Mouse (Mus musculus) embryonic facial prominence, embryonic 11.5 days (tissue): ENCODE data around the gene Srrm1. TPM values are rescaled to one million over a fixed set of nuclear protein-coding genes. Genes with fewer than 3 reads are reported as not detected.

Experiments
- ATAC-seq: fragments of 200-750 bp; cut with Nextera tagmentation; replicated peaks from 2 replicates; pipeline ENCODE4 v1.8.0; 2017; ENCODE audit warnings: low read depth; ENCODE audit not compliant: insufficient number of reproducible peaks, low FRiP score, low TSS enrichment
- DNase-seq: peaks from one replicate; pipeline ENCODE4 v3.0.0-alpha.2; 2015; ENCODE audit warnings: low spot score
- H3K27ac ChIP-seq: fragments of 300-500 bp; sonication (generic); replicated peaks from 2 replicates; pipeline ENCODE4 v1.5.1; 2014; ENCODE audit warnings: mild to moderate bottlenecking, low read depth, low read length, control low read depth
- H3K27me3 ChIP-seq: fragments of 300-500 bp; sonication (generic); 2 replicates; pipeline ENCODE4 v1.6.1; 2014; ENCODE audit warnings: mild to moderate bottlenecking, low read length, moderate library complexity, mixed read lengths; ENCODE audit not compliant: control insufficient read depth, insufficient read depth
- H3K36me3 ChIP-seq: fragments of 300-500 bp; sonication (generic); replicated peaks from 2 replicates; pipeline ENCODE4 v1.6.1; 2014; ENCODE audit warnings: low read depth, mild to moderate bottlenecking, low read length, moderate library complexity, mixed read lengths; ENCODE audit not compliant: control insufficient read depth, insufficient read depth
- H3K4me1 ChIP-seq: fragments of 300-500 bp; sonication (generic); 2 replicates; pipeline ENCODE4 v1.6.1; 2014; ENCODE audit warnings: low read length, mixed read lengths; ENCODE audit not compliant: control insufficient read depth, insufficient read depth
- H3K4me2 ChIP-seq: fragments of 300-500 bp; sonication (generic); 2 replicates; pipeline ENCODE4 v1.6.1; 2014; ENCODE audit warnings: low read depth, mild to moderate bottlenecking, control low read depth, low read length, moderate library complexity
- H3K4me3 ChIP-seq: fragments of 300-500 bp; sonication (generic); 2 replicates; pipeline ENCODE4 v1.5.1; 2014; ENCODE audit warnings: low read depth, low read length, control low read depth
- H3K9ac ChIP-seq: fragments of 300-500 bp; sonication (generic); replicated peaks from 2 replicates; pipeline ENCODE4 v1.6.1; 2014; ENCODE audit warnings: mild to moderate bottlenecking, control low read depth, low read length
- H3K9me3 ChIP-seq: fragments of 300-500 bp; sonication (generic); replicated peaks from 2 replicates; pipeline ENCODE4 v1.6.1; 2016; ENCODE audit warnings: mild to moderate bottlenecking, low read length, inconsistent platforms, mixed read lengths; ENCODE audit not compliant: control insufficient read depth
- WGBS: fragments of 180-500 bp; shearing (Covaris S2); extraction: QIAGEN DNeasy Blood & Tissue Kit; methylation state at CpG from one replicate; pipeline ENCODE4 v1.1.7; 2014; 5-methylcytosine and 5-hydroxymethylcytosine counted together
- polyA plus RNA-seq: library from polyadenylated mRNA; unstranded; fragments of >200 nt; fragmentation: Nextera tagmentation; extraction: Ambion mirVana; gene quantifications from 2 replicates; pipeline ENCODE4 v1.2.1, GENCODE M21; 2014

The Srrm1 gene
- polyA plus RNA-seq, 1 experiment from 2014 or later, result 269 TPM

DNA sequence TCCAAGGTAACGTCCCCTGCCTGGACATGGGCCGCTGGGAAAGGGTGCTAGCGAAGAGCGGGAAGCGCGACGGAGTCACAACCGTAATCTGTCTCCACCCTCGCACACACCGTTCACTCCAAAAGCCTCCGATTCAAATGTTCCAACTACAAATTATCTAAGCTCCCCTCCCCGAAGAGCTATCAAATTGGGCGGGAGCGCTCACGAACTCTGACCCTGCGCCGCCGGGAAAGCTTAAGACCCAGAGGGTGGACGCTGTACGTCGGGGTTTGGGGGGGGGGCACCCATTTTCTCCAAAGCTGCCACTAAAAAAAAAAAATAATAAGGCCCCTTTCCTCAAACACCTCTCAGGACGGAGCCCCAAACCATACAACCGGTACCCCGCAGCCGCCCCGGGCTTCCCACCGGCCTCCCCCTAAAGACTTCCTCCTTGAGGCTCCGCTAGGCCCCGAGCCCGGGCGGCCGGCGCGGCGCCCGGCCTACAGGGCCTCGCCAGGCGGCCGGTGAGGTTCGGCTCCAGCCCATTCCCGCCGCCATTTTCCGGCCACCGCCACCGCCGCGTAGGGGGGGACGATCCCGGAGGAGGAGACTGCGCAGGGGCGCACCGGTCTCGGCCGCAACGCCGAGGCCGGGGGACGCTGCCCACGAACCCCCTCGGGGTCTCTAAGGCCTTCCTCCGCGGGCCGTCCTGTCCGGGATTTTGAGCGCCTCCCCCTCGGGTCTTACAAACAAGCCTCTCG is 625 bp downstream of the Srrm1 start:
- no peaks in the 10 kb centered on the region for H3K27me3 ChIP-seq
- peaks cover 2% of the 10 kb centered on the region; the same call in 1 of the 2 replicates for H3K36me3 ChIP-seq
- peak; percentile 67 for DNase-seq
- peaks cover 4% of the 10 kb centered on the region for H3K4me1 ChIP-seq
- under 1% methylated on average over 58 of the region's 67 CpGs for WGBS
- peak; percentile 26; the same call in 1 of the 2 replicates for ATAC-seq
- H3K27ac ChIP-seq, result peak overlapping the region; percentile 84
- H3K9ac ChIP-seq, result peak overlapping the region; percentile 99
- no peaks in the 10 kb centered on the region for H3K9me3 ChIP-seq
- H3K4me3 ChIP-seq, result peak overlapping the region; percentile 98
- peak overlapping the region; percentile 67 for H3K4me2 ChIP-seq

DNA sequence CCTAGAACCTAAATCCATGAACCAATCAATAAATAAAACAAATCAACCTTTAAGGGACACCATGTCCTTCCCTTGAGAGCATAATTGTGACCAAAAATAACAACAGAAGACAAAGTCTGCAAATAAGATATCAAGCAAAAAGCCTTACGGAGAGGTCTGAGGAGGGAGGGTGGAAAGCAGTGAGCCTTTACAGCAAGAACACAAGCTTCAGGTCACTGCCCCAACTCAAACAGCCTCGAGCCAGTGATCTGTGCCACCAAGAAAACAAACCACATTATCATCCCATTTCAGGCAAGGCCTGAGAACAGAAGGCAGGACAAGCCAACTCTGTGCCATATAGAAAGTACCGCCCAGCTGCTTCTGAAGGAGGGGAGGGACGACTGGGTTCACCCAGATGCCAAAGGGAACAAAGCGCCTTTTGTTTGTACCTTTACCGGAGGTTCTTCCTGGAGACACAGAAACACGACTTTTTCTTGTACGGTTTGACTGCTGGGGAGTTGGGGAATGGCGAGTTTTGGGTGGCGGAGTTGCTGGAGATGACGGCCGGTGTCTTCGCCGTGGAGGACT is 15.7 kb downstream of the Srrm1 start:
- no peak for ATAC-seq
- Histone ChIP-seq H3K4me1 (no peaks in the 10 kb centered on the region), H3K27ac (no peak overlapping the region), H3K9me3 (no peaks in the 10 kb centered on the region), H3K36me3 (peaks cover 38% of the 10 kb centered on the region), H3K4me2 (no peak overlapping the region), H3K27me3 (no peaks in the 10 kb centered on the region), H3K4me3 (no peak overlapping the region), H3K9ac (no peak overlapping the region)
- DNase-seq, result no peak
- WGBS, result 59% methylated on average over 14 of the region's 14 CpGs

DNA sequence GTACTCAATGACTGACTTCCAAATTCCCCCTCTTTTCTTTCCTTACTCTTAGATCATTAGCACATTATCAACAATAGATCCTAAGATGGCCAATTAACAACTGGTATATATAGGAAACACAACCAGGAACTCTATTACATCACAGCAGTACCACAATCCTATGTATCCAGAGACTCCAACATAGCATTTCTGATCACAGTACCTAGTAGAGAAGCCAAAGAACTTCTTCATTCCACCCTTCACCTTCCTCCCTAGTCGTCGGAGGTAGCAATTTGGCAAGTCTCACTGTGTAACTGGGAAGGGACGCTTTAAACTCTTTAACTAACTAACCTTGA is 17.1 kb downstream of the Srrm1 start:
- WGBS, result 90% methylated on average over 3 of the region's 3 CpGs

DNA sequence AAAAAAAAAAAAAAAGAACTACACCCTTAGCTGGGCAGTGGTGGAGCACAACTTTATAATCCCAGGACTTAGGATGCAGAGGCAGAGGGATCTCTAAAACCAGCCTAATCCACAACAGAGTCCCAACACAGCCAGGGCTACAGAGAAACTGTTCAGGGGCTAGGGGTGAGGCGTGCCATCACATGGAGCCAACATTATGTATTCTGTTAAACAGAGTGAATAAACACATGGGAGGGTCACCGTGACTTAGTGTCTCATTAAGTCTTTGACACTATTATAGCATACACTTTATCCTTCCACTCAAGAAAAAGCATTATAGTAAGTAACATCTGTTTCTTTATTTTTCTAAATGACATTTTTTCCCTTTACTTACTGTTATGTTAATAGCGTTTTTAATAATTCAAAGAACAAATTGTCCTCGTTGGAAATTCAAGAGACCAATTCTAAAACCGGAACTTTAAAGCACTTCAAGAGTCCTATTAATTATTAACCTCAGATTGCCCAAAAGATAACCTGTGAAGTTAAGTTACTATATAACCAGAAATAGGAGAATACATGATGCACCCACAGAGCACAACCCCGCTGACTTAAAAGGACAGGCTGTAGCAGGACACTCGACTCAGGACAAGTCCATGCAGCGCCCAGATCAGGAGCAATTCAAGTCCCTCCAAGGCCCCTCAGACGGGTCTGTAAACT is 17.6 kb downstream of the Srrm1 start:
- Histone ChIP-seq H3K27me3 (no peaks in the 10 kb centered on the region), H3K27ac (no peak overlapping the region), H3K9me3 (no peaks in the 10 kb centered on the region), H3K4me1 (no peaks in the 10 kb centered on the region), H3K4me2 (no peak overlapping the region), H3K9ac (no peak overlapping the region), H3K36me3 (peaks cover 47% of the 10 kb centered on the region), H3K4me3 (no peak overlapping the region)
- no peak for ATAC-seq
- no peak for DNase-seq
- 92% methylated on average over 9 of the region's 9 CpGs for WGBS

More for the DNA sequence above, 17.1 kb downstream of the Srrm1 start:
- Histone ChIP-seq H3K4me2 (no peak overlapping the region), H3K4me3 (no peak overlapping the region), H3K9ac (no peak overlapping the region), H3K4me1 (no peaks in the 10 kb centered on the region), H3K36me3 (peaks cover 46% of the 10 kb centered on the region), H3K27me3 (no peaks in the 10 kb centered on the region), H3K27ac (no peak overlapping the region), H3K9me3 (no peaks in the 10 kb centered on the region)
- ATAC-seq, result no peak
- no peak for DNase-seq

DNA sequence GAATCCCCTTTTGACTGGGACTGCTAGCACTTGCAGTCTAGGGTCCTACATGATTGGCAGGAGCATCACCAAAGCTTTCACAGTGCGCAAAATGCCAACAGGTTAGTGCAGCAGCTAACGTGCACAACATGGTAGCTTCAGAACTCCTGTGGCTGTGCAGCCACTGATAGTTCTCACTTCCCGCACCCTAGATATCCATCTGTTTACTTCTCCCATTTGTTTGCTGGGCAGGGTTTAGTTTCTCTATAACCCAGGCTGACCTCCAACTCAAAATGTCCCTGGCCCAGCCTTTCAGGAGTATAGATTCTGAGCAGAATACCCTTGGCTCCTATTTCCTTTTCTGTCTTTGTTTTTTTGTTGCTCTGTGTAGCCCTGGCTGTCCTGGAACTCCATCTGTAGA is 26.7 kb downstream of the Srrm1 start:
- H3K4me2 ChIP-seq, result no peak overlapping the region
- ATAC-seq, result no peak
- H3K9me3 ChIP-seq, result no peaks in the 10 kb centered on the region
- no peak overlapping the region for H3K4me3 ChIP-seq
- no peaks in the 10 kb centered on the region for H3K27me3 ChIP-seq
- peaks cover 39% of the 10 kb centered on the region for H3K36me3 ChIP-seq
- 91% methylated on average over 3 of the region's 3 CpGs for WGBS
- DNase-seq, result no peak
- H3K4me1 ChIP-seq, result no peaks in the 10 kb centered on the region
- H3K9ac ChIP-seq, result no peak overlapping the region
- no peak overlapping the region for H3K27ac ChIP-seq

DNA sequence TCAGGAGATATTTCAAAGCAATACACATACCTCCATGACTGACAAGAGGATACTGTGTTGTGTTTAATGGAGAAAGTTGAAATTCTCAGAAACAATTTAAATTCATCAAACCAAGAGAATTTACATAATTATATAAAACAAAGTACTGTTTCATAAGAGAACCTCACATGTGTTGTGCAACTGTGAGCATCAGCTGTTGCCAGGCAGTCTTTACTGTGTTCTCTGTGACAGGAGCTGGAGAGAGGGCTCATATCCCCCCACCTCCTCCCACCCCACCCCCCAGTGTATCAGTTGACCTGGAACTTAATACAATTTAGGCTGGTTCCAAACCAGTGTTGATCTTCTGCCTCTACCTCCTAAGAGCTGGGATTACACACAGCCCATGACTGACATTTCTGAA is 27.1 kb downstream of the Srrm1 start:
- ATAC-seq (no peak), DNase-seq (no peak)
- H3K4me1 ChIP-seq, result no peaks in the 10 kb centered on the region
- H3K9me3 ChIP-seq, result no peaks in the 10 kb centered on the region
- H3K4me2 ChIP-seq, result no peak overlapping the region
- no peaks in the 10 kb centered on the region for H3K27me3 ChIP-seq
- no peak overlapping the region for H3K4me3 ChIP-seq
- peaks cover 37% of the 10 kb centered on the region for H3K36me3 ChIP-seq
- H3K9ac ChIP-seq, result no peak overlapping the region
- H3K27ac ChIP-seq, result no peak overlapping the region

DNA sequence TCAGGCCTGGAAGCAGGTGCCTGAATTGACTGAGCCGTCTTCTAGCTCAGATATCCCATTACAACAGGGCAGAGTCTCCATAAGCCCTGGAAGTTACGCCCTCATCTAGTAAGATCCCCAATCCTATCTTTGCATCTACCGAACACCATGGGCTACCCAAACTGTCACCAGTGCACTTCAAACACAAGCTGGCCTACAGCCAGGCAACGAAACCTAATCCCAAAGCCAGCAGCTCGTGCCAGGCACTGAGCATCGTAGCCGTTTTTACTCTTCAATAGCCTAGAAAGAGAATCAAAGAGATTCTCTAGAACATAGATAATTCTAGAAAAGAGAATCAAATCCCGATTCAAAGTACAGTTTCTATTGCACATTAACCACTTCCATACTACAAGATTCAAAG is 30.1 kb downstream of the Srrm1 start:
- Histone ChIP-seq H3K9me3 (no peaks in the 10 kb centered on the region), H3K9ac (no peak overlapping the region), H3K4me2 (no peak overlapping the region), H3K4me1 (no peaks in the 10 kb centered on the region), H3K27ac (no peak overlapping the region), H3K36me3 (peaks cover 32% of the 10 kb centered on the region), H3K27me3 (no peaks in the 10 kb centered on the region), H3K4me3 (no peak overlapping the region)
- 90% methylated on average over 8 of the region's 8 CpGs for WGBS
- ATAC-seq (no peak), DNase-seq (no peak)

DNA sequence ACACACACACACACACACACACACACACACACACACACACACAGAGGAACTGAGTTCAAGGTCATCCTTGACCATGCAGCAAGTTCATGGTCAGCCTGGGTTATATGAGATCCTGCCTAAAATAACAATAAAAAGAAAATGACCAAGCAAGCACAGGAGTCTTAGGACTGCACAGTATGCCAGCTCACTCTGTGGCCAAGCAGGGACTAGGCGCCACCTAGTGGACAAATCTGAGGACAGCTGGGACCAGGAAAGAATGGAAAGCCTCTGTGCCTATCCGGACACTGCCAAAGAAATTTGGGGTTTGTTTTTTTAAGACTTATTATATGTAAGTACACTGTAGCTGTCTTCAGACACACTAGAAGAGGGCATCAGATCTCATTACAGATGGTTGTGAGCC is 35.2 kb downstream of the Srrm1 start:
- Histone ChIP-seq H3K4me1 (no peaks in the 10 kb centered on the region), H3K27me3 (no peaks in the 10 kb centered on the region), H3K4me2 (no peak overlapping the region), H3K36me3 (peaks cover 33% of the 10 kb centered on the region), H3K27ac (no peak overlapping the region), H3K9ac (no peak overlapping the region), H3K4me3 (no peak overlapping the region), H3K9me3 (no peaks in the 10 kb centered on the region)
- peak; percentile 88 for DNase-seq
- 23% methylated on average over 2 of the region's 2 CpGs for WGBS
- ATAC-seq, result peak; percentile 67; the same call in 1 of the 2 replicates
